ENCODE assay signal across 16 mouse cellular contexts in the genomic region with DNA sequence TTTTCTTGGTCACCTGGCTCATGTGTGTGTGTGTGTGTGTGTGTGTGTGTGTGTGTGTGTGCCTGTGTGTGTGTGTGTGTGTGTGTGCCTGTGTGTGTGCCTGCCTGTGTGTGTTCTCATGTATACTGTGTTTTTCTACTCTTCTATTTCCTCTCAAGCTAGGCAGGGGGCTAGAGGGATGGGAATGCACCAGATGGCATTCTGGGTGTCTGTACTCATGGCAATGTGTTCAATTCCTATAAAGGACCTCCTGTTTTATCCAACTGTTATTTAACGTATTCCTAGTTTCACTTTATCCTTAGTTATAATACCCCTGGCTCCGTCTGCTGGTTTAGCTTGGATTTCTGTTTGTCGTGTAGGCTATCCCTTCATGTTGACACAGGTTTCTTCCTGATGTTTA.
"Had no signal": no experiment of that assay in that cellular context is flagged by ENCODE, and none has a peak within 500 bp of the region (broad histone marks: within the 10 kb centered on the region; RNA-seq: fewer than 3 reads in every experiment).

No protein-coding gene starts in this region.

- ATAC-seq: intestine, embryonic 16.5 days; midbrain, embryonic 15.5 days had no signal

- H3K27ac ChIP-seq: liver, embryonic 13.5 days; macrophage; midbrain, embryonic 12.5 days; midbrain, embryonic 15.5 days; neural tube, embryonic 12.5 days; neural tube, embryonic 15.5 days had no signal

- H3K4me1 ChIP-seq: liver, embryonic 13.5 days; midbrain, embryonic 12.5 days; midbrain, embryonic 15.5 days; neural tube, embryonic 12.5 days; neural tube, embryonic 15.5 days had no signal

- H3K9ac ChIP-seq: liver, embryonic 13.5 days; midbrain, embryonic 12.5 days; midbrain, embryonic 15.5 days; neural tube, embryonic 12.5 days; neural tube, embryonic 15.5 days had no signal

- H3K9me3 ChIP-seq: liver, embryonic 13.5 days; midbrain, embryonic 12.5 days; midbrain, embryonic 15.5 days; neural tube, embryonic 12.5 days; neural tube, embryonic 15.5 days had no signal

- H3K4me2 ChIP-seq: liver, embryonic 13.5 days; midbrain, embryonic 12.5 days; midbrain, embryonic 15.5 days; neural tube, embryonic 12.5 days; neural tube, embryonic 15.5 days had no signal

- DNase-seq: kidney, adult 18-20 months; kidney, adult 9 months; kidney, postnatal 14 days; kidney, postnatal 4 days; liver, embryonic 13.5 days; lung, adult 2 months; right cerebral cortex, adult 18-20 months; right cerebral cortex, postnatal 25 days; thymus, adult 18-20 months; thymus, postnatal 36 days had no signal

- H3K27me3 ChIP-seq: liver, embryonic 13.5 days; midbrain, embryonic 12.5 days; midbrain, embryonic 15.5 days; neural tube, embryonic 12.5 days; neural tube, embryonic 15.5 days had no signal

- H3K36me3 ChIP-seq: liver, embryonic 13.5 days; midbrain, embryonic 12.5 days; midbrain, embryonic 15.5 days; neural tube, embryonic 12.5 days; neural tube, embryonic 15.5 days had no signal

- H3K4me3 ChIP-seq: liver, embryonic 13.5 days; midbrain, embryonic 12.5 days; midbrain, embryonic 15.5 days; neural tube, embryonic 12.5 days; neural tube, embryonic 15.5 days had no signal
